Mouse (Mus musculus) T-helper 17 cell (primary cell): Measurements from ENCODE around the gene Hrh2.

Experiments
- in situ Hi-C, 2 experiments: fragments of 300-600 bp; cut with MboI, MseI; formaldehyde crosslinking; loops; 1 replicate in 1 of 2; 2 replicates in 1 of 2; pipeline ENCODE4 v1.15.1; 2025; ENCODE audit warnings: high pct_unique_total_duplicates in 2 of 2

Gene Hrh2

DNA sequence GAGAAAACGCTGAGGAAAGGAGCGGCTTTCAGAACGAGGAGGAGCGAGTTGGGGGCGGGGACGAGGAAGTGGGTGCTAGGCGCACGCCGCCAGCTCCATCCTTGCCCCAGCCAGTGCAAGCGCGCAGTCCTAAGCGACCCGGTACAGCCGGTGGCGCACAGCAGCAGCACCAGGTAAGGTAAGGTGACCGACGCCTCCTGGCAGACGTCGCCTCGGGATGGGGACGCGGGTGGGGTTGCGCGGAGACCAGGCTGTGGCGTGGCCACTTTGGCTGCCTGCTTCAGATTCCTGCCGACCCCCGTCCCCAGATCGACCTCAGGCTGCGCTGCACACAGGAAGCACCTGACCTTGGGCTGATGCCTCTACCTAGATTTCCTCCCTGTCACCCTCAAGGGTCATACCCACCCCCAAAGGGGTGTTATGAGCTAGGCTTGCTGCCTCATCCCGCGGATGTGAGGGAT is at the start of gene Hrh2:
TSS of gene Hrh2 (plus strand) at position 109 of the 461 bp plus-strand sequence.
- in situ Hi-C loops, result no loop called here

DNA sequence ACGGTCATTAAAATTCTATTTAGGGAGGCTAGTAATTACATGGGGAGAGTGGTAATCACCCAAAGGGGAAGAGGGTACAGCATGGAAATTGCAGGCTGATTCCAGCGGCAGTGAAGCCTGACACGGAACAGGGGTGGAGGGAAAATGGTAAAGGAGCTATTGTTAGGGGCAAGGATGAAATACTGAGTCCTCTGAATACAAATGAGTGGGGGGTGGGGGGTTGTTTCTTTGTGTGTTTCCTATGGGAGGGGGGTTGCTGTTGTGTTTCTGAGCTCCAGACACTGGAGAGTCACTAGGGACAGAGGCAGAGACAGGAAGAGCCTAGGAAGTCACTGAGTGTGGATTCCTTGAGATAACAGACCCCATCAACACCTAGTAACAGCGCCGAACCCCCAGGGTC is 48.1 kb upstream of the Hrh2 start:
- in situ Hi-C loops, result loop anchor here in 1 of 2 experiments (10.0 kb wide), 2 partner anchors 191 to 291 kb away; no protein-coding TSS in a partner anchor

DNA sequence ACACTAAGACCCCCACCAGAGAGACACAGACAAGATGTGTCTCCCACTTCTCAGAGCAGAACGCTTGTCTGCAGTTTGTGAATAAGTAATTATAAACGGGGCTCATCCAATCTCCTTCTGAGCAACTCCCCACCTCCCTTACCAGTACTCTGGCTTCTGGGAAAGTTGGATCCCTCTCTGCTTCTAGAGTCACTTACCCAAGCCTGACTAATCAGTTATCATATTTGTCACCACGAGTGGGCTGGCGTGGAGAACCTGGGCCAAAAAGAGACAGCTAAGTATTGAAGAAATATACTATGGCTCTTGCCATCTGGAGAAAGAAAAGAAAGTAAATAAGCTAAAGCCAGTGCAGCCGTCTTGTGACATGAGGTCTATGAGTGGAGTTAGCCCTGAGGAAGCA is 47.3 kb upstream of the Hrh2 start:
- in situ Hi-C loops, result loop anchor here in 1 of 2 experiments (10.0 kb wide), 2 partner anchors 190 to 290 kb away; no protein-coding TSS in a partner anchor

DNA sequence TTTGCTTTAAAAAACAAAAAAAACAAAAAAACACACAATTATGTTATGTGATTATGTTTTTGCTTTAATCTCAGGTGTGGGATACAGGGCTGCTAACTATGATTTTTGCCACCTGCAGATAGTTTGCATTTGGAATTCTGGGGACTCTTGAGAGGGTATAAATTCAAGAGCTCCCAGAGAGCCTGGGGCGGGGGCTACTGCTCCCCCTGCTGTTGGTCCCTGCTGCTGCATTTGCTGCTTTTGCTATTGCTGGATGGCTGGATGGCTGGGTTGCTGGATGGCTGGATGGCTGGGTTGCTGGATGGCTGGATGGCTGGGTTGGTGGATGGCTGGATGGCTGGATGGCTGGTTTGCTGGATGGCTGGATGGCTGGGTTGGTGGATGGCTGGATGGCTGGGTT is 44.6 kb upstream of the Hrh2 start:
- in situ Hi-C loops, result loop anchor here in 1 of 2 experiments (10.0 kb wide), 2 partner anchors 187 to 287 kb away; no protein-coding TSS in a partner anchor

DNA sequence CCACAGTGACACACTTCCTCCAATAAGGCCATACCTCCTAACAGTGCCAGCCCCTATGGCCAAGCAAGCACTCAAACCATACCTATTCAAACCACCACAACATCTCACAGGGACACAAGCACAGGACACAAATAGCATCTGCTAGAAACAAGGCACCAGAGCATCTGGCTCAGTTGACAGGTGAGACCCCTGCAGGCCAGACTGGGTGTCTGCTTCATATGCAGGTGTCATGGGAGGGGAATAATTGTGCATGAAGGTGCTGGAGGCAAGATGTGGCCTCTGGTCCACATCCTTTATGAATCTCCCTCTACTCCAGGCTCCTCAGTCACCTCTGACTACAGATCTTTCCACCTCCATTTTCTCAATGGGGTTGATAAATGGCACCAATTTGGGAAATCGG is 39.5 kb upstream of the Hrh2 start:
- in situ Hi-C loops, result no loop called here

DNA sequence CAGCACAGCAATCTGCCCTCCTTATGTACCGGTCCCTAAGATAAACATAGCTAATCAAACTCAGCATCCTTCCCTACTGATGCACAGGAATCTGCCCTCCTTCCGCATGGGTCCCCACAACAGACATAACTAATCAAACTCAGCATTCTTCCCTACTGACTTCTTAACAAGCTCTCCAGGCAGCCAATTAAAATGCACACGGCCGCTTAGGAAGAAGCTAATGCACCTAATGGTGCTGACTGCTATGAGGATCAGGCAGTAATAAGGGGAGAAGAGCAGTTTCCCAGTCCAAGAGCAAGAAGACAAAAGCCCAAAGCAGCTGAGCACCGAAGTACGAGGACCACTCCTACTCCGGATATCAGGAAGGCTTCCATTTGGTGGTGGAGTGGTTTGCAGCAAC is 39.0 kb upstream of the Hrh2 start:
- in situ Hi-C loops, result no loop called here

DNA sequence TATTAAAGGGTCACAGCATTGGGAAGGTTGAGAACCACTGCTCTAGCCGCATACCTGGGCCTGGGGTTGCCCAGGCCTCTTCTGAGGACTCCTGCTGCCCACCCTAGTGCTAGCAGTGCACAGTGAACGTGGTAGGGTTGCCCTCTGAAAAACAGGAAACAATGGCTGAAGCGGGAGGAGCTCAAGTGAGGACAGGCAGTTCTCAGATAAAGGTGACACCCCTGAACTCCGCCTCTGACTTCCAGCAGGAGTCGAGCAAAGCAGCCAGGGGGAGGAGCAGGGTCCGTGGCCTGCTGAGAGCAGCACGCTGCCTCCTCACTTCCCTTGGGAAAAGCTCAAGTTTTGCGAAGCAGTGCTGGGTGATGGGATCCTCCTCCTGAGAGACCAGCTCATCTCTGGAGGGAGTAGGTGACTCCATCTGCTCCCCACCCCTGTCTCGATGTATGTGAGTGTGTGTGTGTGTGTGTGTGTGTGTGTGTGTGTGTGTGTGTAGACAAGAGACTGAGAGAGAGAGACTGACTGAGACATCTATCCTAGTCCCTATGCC is 38.2 kb upstream of the Hrh2 start:
- in situ Hi-C loops, result no loop called here

DNA sequence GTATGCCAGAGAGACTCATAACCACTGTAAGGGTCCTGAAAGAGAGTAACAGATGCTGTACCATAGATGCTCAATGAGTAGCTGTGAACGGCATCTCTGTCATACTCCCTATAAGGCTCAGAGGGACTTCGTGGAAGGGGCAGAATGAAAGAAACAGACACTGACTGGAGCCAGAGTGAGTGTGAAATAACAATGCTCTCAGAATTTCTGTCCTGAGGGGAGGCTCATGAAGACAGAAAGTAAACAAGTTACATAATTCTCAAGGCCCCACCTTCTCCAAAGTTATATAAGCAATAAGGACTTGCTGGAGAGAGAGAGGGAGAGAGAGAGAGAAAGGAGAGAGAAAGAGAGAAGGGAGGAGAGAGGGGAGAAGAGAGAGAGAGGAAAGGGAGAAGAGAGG is 36.1 kb upstream of the Hrh2 start:
- in situ Hi-C loops, result no loop called here

DNA sequence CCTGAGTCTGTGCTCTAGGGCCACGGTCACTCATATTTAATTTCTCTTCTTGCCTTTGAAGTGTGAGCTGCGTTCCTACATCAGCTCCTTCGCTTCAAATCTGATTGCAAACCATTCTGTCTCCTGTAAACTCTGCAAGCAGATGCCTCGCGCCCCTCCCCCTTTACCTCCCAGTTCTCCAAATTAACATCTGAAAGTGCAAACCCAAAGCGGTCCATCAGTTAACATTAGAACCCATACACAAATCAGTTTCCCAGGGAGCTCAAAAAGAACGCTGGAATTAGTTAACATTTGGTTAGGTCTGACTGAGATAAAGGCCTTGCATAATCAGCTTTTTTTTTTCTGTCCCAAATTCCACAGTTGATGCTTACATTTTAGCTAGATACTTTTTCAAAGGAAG is 32.7 kb upstream of the Hrh2 start:
- in situ Hi-C loops, result no loop called here

DNA sequence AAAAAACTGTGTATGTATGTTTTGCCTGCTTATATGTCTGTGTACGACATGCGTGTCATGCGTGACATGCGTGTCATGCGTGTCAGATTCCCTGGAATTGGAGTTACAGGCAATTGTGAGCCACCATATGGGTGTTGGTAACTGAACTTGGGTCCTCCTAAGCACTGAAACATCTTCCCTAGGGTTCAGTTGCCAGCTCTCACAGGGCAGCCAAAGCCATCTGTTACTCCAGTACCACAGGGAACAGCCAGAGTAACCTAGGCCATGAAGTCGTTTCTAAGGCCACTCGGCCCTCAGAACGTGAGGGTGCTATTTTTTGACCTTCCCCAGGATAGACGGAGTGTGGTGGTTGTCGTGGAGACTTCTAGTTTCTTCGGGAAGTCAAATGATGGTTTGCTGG is 32.2 kb upstream of the Hrh2 start:
- in situ Hi-C loops, result no loop called here

DNA sequence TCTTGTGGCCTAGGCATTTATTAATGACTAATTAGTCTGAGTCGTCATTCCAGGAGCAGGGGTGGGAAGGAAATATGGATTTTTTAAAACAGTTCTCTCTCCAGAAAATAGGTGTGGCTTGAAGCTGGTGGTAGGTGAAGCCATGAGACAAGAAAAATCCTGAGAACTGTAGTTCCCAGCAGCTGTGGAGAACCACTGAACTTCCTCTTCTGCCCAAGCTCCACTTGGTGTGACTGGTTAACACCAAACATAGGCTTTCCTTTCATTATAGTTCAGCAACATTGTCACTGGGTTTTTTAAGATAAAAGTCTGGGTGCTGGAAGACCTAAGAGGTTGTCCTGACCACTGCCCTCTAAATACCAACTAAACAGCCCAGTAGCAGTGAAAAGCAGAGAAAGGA is 31.4 kb upstream of the Hrh2 start:
- in situ Hi-C loops, result no loop called here

DNA sequence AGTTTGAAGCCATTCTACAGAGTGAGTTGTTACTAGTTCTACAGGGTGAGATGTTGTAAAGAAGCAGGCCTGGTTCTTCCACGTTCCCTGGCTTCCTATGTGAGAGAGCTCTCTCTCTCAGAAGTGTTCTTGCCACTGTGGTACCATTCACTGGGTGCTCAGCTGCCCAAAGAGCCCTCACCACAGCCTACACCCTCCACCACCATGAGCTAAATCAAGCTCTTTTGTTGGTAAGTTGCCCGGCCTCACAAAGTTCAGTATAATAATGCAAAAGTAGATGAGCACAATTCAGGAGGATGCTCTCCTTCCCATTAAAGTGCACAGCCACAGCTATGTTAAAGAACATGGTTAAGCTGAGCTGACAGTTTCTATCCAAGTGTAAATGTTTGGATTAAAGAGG is 30.4 kb upstream of the Hrh2 start:
- in situ Hi-C loops, result no loop called here

DNA sequence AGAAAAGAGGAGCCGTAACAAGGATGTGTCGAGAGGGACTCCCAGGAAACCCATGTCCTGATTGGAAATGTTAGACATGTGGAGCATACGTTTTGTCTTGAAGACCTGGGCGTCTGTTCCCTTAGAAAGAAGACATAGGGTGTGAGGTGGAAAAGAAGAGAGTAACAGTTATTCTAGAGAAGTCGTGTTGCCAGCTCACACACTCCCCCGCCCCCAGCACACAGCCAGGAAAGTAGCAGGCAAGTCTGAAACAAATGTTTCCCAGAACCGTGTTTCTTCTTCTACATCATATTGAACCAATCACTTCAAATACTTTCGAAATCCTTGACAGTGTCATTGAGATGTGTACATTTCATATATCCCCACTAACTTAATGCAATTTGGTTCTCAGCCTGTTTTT is 28.6 kb upstream of the Hrh2 start:
- in situ Hi-C loops, result no loop called here

DNA sequence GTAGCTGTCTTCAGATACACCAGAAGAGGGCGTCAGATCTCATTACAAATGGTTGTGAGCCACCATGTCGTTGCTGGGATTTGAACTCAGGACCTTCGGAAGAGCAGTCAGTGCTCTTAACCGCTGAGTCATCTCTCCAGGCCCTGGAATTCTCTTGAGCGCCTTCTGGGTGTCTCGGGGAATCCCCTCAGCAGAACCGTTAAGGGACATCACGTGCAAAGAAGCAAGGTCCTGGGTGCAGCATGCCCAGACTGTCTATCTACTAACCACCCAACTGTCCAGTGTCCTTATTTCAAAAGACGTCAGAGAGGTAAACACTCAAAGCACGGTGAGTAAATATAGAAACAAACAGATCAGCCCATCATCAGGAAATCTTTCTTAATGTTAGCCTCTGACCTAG is 27.5 kb upstream of the Hrh2 start:
- in situ Hi-C loops, result no loop called here

DNA sequence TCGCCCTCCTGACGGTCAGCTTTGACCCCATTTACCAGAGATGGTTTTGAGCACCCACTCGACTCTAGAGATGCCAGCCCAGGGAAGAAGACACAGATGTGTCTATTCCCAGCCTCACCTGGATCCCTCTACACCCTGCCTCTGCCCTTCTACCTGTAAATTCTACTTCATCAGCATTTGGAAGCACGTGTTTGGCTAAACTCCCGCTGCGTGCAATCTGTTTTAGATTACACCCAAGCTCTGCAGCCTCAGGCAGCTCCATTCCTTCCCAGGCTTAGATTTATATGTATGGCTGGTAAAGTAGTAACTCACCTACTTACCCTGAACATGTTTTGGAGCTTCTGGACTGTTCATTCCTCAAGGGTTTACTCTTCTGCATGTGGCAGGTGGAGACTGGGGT is 26.9 kb upstream of the Hrh2 start:
- in situ Hi-C loops, result no loop called here

DNA sequence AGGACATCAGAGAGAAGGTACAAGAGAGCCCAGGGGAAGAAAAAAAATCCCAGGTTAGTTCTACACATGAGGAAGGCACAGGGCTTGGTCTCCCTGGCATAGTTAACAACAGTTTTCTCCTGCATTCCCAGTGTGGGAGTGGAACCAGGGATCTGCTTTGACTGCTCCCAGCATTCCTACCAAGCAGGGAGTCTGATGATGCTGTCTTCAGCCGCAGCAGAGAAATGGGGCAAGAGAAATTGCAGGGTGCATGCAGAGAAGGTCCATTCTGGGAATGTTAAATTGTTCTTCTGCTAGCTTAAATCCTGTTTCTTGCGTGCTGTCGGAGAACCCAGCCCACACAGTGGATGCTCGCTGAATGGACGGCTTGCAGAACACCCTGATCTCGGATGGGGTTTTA is 26.2 kb upstream of the Hrh2 start:
- in situ Hi-C loops, result no loop called here

DNA sequence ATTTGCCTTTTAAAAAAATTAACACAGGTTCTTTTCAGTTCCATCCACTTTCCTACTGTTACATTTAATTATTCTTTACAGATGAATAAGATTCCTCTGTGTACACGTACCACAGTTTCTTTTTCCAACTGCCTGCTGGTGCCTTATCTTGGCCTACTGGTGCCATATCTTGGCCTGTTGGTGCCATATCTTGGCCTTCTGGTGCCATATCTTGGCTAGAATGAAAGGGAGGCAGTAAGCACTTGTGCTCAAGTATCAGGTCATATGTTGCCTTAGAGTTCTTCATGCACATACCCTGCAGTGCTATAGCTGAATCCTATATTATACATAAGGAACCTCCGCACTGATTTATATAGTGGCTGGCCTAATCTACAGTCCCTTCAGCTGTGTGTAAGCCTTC is 24.9 kb upstream of the Hrh2 start:
- in situ Hi-C loops, result no loop called here

DNA sequence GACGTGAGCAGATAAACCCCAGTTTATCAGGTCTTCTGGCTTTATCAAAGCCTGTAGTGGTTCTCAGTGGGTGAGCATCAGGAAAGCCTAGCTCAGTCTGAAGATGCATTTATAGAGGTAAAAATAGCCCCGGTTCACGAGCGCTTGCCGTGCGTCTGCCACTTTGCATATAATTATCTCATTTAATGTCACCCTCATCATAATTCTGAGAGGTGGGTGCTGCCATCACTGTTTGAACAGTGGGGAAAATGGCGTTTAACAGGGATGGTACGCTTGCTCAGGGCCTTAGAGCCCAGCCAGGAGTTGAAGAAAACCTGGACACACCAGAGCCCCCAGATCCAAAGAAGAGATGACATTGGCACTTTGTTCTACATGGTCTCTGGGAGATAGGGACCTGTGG is 23.3 kb upstream of the Hrh2 start:
- in situ Hi-C loops, result no loop called here

DNA sequence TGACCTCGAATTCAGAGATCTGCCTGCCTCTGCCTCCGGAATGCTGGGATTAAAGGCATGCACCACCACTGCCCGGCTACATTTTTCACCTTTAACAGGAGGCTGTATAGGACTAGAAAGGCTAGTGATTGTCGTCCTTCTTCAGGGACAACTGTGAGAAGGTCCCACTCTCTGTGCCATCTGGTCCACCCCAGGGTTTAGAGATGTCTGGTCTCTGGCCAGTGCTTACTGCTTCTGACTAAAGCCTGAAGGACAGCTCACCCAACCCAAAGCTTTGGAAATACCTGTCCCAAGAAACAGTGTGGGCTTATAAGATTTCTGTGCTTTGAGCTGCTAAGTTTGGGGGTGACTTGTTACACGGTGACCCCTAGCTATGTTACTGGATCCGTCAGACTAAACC is 21.6 kb upstream of the Hrh2 start:
- in situ Hi-C loops, result loop anchor here in 1 of 2 experiments (10.0 kb wide), 1 partner anchor 835 kb away; no protein-coding TSS in a partner anchor

DNA sequence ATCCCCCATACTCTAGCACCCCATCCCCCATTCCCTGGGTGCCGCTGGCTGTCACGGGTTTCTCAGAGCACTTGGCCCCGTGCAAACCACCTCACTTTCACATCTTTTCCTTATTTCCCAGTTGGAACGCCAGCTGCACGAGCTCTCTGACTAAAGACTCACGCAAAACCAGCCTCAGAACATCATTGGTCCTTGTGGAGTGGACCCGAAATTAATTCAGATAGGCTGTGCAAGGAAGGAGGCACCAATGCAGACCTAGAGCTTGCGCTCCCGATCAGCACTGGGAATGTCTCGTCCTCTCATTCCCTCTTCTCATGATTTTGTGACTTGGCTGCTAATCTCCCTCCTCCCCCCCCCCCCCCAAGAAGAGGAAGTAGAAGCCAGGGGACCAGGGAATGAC is 20.6 kb upstream of the Hrh2 start:
- in situ Hi-C loops, result loop anchor here in 1 of 2 experiments (10.0 kb wide), 1 partner anchor 837 kb away; no protein-coding TSS in a partner anchor

DNA sequence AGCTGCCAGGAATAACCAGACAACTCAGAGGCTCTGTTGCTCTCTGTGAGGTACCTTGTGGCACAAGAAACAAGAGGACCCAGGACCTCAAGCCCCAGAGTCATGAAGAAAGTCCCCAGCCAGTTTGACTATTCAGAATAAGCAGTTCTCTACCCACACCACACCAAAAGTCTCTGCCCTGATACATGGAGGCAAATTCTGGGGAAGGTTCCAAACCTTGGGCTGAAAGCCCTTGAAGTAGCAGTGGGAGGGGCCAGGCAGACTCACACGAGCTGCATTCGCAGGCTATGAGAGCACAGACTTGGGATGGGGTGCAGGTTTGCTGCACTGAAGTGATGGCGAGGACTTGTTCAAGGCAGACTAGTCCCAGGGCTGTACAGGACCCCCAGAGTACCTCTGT is 20.2 kb upstream of the Hrh2 start:
- in situ Hi-C loops, result loop anchor here in 1 of 2 experiments (10.0 kb wide), 1 partner anchor 837 kb away; no protein-coding TSS in a partner anchor

DNA sequence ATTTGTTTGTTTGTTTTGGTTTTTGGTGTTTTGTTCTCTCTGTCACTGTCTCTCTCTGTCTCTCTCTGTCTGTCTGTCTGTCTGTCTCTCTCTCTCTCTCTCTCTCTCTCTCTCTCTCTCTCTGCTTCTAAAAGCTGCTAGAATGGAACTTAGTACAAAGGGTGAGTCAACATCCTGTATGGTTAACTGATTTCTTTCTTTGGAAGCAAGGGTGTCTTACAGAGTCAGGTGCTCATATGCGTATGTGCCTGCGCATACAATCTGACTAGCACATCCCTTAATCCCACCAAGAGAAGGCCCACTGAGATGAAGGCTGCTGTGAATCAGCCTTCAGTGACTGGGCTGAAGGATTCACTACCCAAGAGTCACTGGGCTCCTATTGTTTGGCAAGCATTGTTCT is 18.0 kb upstream of the Hrh2 start:
- in situ Hi-C loops, result loop anchor here in 1 of 2 experiments (10.0 kb wide), 1 partner anchor 839 kb away; no protein-coding TSS in a partner anchor

DNA sequence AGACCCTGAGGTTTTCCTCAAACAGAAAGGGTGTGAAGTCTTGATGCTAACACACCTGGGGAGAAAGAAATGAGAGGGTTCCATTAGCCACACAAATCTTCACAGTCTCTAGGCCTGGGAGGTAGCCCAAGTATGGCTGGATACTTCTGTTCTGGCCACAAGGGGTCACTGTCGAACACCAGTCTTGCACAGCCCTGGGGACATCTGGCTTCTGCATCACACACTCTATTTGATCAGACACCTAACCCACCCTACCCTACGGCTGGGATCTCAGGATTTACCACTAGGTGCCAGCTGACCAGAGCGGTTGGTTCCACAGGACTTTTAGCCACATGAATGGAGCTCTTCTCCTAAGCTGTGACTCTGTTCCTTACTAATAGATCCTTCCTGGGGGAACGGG is 17.2 kb upstream of the Hrh2 start:
- in situ Hi-C loops, result loop anchor here in 1 of 2 experiments (10.0 kb wide), 1 partner anchor 840 kb away; no protein-coding TSS in a partner anchor

DNA sequence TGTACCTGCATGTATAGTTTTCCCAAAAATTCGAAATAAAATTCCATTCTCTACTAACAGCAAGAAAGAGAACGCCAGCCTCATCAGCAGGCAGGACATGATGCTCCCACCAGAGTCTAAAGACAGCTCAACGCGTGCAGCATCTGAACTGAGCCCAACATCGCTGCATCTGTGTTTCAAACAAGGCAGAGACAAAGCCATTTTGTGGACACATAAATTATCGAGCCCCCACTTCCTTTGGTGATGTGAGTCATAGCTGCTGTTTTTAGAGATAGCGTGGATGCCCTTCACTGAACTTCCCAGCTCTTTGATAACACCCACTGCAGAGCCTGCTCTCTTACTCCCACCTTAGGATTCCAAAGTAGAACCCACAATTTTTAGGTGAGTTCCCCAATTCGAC is 16.5 kb upstream of the Hrh2 start:
- in situ Hi-C loops, result loop anchor here in 1 of 2 experiments (10.0 kb wide), 1 partner anchor 841 kb away; no protein-coding TSS in a partner anchor
